Mouse (Mus musculus): ENCODE results near the gene Ccdc88a. TPM values are rescaled to one million over a fixed set of nuclear protein-coding genes. Genes with fewer than 3 reads are reported as not detected.

The Ccdc88a gene
- polyA plus RNA-seq, 1 experiment = 1.3 TPM

DNA sequence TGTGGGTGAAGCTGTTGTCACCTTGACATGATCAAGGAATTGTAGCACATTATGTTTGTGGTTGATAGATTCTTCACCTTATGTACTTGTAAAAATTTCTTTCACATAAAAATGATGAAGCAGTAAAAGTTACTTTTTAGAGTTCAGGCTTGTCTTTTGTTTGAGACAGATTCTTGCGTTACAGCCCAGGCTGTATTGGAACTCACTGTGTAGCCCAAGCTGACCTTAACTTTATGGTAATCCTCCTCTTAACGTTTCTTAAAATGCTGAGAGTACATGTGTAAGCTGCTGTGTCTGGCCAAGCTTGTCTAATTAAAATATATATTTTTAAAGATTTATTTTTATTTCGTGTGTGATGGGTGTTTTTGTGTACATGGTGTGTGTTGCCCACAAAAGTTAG, 11.2 kb downstream of the Ccdc88a start:
- 68% methylated on average over 3 of the region's 3 CpGs for WGBS
- no peak overlapping the region for H3K4me3 ChIP-seq (ENCODE audit: insufficient read depth, low read depth, low read length)
- no peak for DNase-seq
- no peak overlapping the region for H3K27ac ChIP-seq (ENCODE audit: insufficient read depth, low read depth, low read length)
- no peaks in the 10 kb centered on the region for H3K27me3 ChIP-seq (replicated peaks; ENCODE audit: control insufficient read depth, insufficient read depth, low read length)
- no peaks in the 10 kb centered on the region for H3K36me3 ChIP-seq (ENCODE audit: control insufficient read depth, insufficient read depth, low read length)
- TF ChIP-seq POLR2A (IDR thresholded peaks at IDR 0.05; ENCODE audit: low read depth, low read length) (no peak), CTCF (conservative IDR thresholded peaks at IDR 0.05; ENCODE audit: insufficient read depth, insufficient read length, low read depth, low read length) (no peak)
- no peaks in the 10 kb centered on the region for H3K4me1 ChIP-seq (ENCODE audit: control insufficient read depth, insufficient read depth, low read length)

DNA sequence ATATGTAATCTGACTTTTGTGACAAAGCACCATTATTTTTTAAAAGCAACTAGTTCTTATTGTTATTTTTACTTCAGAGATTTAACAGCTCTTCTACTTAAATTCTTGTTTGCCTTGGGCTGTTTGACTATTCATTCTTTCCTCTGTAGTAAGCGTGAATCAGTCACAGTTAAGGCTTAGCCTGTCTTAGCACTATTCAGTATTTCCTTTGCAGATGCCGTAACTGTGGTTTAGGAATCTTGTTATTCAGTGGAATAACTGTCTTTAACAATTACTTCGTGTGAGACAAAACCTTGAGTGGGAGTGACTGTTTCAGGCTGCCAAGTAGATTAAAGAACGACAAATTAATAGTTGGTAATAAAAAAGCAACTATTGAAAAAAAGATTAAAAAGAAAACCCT, 16.5 kb downstream of the Ccdc88a start:
- no peak overlapping the region for H3K4me3 ChIP-seq (ENCODE audit: insufficient read depth, low read depth, low read length)
- WGBS = 53% methylated on average over 4 of the region's 4 CpGs
- no peaks in the 10 kb centered on the region for H3K36me3 ChIP-seq (ENCODE audit: control insufficient read depth, insufficient read depth, low read length)
- no peak for TF ChIP-seq CTCF (conservative IDR thresholded peaks at IDR 0.05; ENCODE audit: insufficient read depth, insufficient read length, low read depth, low read length)
- no peak for TF ChIP-seq POLR2A (IDR thresholded peaks at IDR 0.05; ENCODE audit: low read depth, low read length)
- no peaks in the 10 kb centered on the region for H3K27me3 ChIP-seq (replicated peaks; ENCODE audit: control insufficient read depth, insufficient read depth, low read length)
- H3K4me1 ChIP-seq (ENCODE audit: control insufficient read depth, insufficient read depth, low read length) = peaks cover 4% of the 10 kb centered on the region; the same call in 1 of the 2 replicates
- DNase-seq = no peak
- H3K27ac ChIP-seq (ENCODE audit: insufficient read depth, low read depth, low read length) = no peak overlapping the region

DNA sequence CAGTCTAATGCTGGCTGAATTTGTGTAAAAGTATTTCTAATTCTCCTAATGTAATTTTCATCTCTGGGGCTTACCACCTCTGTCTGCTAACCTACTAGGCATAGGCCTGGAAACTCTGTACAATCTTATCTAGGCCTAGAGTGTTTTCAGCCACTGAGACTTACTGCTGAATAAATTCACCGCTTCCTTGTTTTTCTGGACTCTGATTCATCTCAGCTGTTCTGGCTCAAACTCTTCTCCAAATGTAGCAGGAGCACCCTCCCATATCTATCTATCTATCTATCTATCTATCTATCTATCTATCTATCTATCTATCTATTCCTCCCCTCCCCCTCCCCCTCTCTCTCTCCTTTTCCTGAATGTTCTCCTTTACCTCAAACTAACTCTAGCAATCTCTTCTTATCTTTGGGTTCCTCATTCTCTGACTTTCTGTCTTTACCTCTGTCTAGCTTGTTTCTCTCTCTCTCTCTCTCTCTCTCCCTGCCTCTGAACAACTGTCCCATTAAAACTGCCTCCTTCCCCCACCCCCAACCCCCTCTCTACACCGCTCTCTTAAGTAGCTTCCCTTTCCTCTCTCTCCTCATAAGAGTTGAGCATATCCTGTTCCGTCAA, 21.8 kb downstream of the Ccdc88a start:
- no peak overlapping the region for H3K27ac ChIP-seq (ENCODE audit: insufficient read depth, low read depth, low read length)
- peaks cover 4% of the 10 kb centered on the region; the same call in 1 of the 2 replicates for H3K4me1 ChIP-seq (ENCODE audit: control insufficient read depth, insufficient read depth, low read length)
- no peaks in the 10 kb centered on the region for H3K36me3 ChIP-seq (ENCODE audit: control insufficient read depth, insufficient read depth, low read length)
- TF ChIP-seq CTCF (conservative IDR thresholded peaks at IDR 0.05; ENCODE audit: insufficient read depth, insufficient read length, low read depth, low read length) = no peak
- DNase-seq = no peak
- 92% methylated on average over 3 of the region's 3 CpGs for WGBS
- no peaks in the 10 kb centered on the region for H3K27me3 ChIP-seq (replicated peaks; ENCODE audit: control insufficient read depth, insufficient read depth, low read length)
- H3K4me3 ChIP-seq (ENCODE audit: insufficient read depth, low read depth, low read length) = no peak overlapping the region

DNA sequence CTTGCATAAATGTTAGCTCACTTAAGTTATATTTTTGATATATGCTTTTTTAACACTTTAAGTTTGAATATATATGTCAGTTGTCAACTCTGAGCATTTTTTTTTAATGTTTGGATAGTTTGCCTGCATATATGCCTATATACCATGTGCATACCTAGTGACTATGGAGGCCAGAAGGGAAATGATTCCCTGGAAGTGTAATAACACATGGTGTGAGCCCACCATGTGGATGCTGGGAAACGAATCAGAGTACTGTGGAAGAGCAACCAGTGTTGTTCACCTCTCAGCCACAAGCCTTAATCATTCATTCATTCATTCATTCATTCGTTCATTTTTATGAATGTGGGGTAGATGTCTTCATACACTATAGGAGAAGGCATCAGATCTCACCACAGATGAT, 26.9 kb downstream of the Ccdc88a start:
- WGBS = 93% methylated on average over 2 of the region's 2 CpGs
- Histone ChIP-seq H3K27ac (ENCODE audit: insufficient read depth, low read depth, low read length) (no peak overlapping the region), H3K4me1 (ENCODE audit: control insufficient read depth, insufficient read depth, low read length) (no peaks in the 10 kb centered on the region), H3K36me3 (ENCODE audit: control insufficient read depth, insufficient read depth, low read length) (no peaks in the 10 kb centered on the region), H3K4me3 (ENCODE audit: insufficient read depth, low read depth, low read length) (no peak overlapping the region), H3K27me3 (replicated peaks; ENCODE audit: control insufficient read depth, insufficient read depth, low read length) (no peaks in the 10 kb centered on the region)
- DNase-seq = no peak
- TF ChIP-seq POLR2A (IDR thresholded peaks at IDR 0.05; ENCODE audit: low read depth, low read length) (no peak), CTCF (conservative IDR thresholded peaks at IDR 0.05; ENCODE audit: insufficient read depth, insufficient read length, low read depth, low read length) (no peak)

DNA sequence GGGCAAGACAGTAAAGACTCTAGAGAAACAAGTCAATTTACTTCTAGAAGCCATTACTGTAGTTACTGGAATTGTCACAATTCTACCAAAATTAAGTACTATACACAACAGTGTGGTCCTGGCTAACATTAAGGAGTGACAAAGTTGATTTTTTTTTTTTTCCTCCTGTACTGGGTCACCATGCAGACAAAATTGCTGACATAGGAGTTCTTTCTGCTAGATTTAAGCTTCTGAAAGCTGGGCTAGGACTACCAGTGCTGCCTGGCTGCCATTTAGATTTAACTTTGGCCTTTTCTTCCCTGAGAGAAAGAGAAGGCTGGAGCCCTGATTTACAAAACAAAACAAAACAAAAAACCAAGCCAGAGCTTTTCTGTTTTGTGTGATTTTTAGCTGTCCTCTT, 32.8 kb downstream of the Ccdc88a start:
- no peak for TF ChIP-seq CTCF (conservative IDR thresholded peaks at IDR 0.05; ENCODE audit: insufficient read depth, insufficient read length, low read depth, low read length)
- Histone ChIP-seq H3K27ac (ENCODE audit: insufficient read depth, low read depth, low read length) (no peak overlapping the region), H3K27me3 (replicated peaks; ENCODE audit: control insufficient read depth, insufficient read depth, low read length) (no peaks in the 10 kb centered on the region), H3K4me3 (ENCODE audit: insufficient read depth, low read depth, low read length) (no peak overlapping the region), H3K36me3 (ENCODE audit: control insufficient read depth, insufficient read depth, low read length) (no peaks in the 10 kb centered on the region), H3K4me1 (ENCODE audit: control insufficient read depth, insufficient read depth, low read length) (no peaks in the 10 kb centered on the region)
- DNase-seq = no peak

DNA sequence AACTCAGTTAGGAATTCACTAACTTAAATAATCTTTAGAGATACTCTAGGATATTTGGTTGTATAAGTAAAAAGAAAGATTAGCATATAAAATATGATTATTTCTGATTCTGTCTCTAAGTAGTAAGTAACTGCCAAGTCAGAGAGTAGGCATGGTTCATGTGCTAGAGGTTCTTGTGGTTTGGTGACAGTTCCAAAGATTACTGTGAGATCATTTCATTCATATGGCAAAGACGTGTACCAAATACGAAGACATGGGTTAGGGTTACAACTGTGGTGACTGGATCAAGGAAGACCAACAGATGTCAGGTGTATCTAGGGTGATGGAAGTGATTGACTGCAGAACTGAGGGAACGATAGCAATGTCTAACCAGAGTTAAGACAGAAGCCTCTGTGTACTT, 50.0 kb downstream of the Ccdc88a start:
- Histone ChIP-seq H3K27ac (ENCODE audit: insufficient read depth, low read depth, low read length) (no peak overlapping the region), H3K36me3 (ENCODE audit: control insufficient read depth, insufficient read depth, low read length) (no peaks in the 10 kb centered on the region), H3K27me3 (replicated peaks; ENCODE audit: control insufficient read depth, insufficient read depth, low read length) (no peaks in the 10 kb centered on the region), H3K4me3 (ENCODE audit: insufficient read depth, low read depth, low read length) (no peak overlapping the region), H3K4me1 (ENCODE audit: control insufficient read depth, insufficient read depth, low read length) (no peaks in the 10 kb centered on the region)
- 94% methylated on average over 3 of the region's 3 CpGs for WGBS
- no peak for DNase-seq
- TF ChIP-seq CTCF (conservative IDR thresholded peaks at IDR 0.05; ENCODE audit: insufficient read depth, insufficient read length, low read depth, low read length) = no peak
- TF ChIP-seq POLR2A (IDR thresholded peaks at IDR 0.05; ENCODE audit: low read depth, low read length) = no peak

DNA sequence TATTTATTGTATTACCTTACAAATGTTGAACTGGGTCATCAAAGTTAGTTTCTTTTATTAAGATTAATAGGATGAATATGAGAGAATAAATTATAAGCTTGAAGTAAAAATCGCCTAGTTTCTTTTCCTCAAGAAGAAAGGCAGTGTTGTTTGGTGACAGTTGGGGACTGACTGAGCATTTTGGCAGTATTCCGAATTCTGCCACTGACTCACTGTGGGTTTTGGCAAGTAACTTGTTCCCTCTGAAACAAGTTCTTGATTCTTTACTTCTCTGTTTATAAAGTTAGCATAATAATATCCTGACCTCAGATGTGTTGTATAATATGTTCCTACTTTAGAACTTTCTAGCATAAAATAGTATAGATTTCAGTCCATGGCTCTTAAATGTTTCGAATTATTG, 55.3 kb downstream of the Ccdc88a start:
- Histone ChIP-seq H3K27ac (ENCODE audit: insufficient read depth, low read depth, low read length) (no peak overlapping the region), H3K4me1 (ENCODE audit: control insufficient read depth, insufficient read depth, low read length) (no peaks in the 10 kb centered on the region), H3K4me3 (ENCODE audit: insufficient read depth, low read depth, low read length) (no peak overlapping the region), H3K36me3 (ENCODE audit: control insufficient read depth, insufficient read depth, low read length) (no peaks in the 10 kb centered on the region), H3K27me3 (replicated peaks; ENCODE audit: control insufficient read depth, insufficient read depth, low read length) (no peaks in the 10 kb centered on the region)
- peak; percentile 6 for DNase-seq
- TF ChIP-seq CTCF (conservative IDR thresholded peaks at IDR 0.05; ENCODE audit: insufficient read depth, insufficient read length, low read depth, low read length) (no peak), POLR2A (IDR thresholded peaks at IDR 0.05; ENCODE audit: low read depth, low read length) (no peak)
- 79% methylated on average over 3 of the region's 3 CpGs for WGBS

DNA sequence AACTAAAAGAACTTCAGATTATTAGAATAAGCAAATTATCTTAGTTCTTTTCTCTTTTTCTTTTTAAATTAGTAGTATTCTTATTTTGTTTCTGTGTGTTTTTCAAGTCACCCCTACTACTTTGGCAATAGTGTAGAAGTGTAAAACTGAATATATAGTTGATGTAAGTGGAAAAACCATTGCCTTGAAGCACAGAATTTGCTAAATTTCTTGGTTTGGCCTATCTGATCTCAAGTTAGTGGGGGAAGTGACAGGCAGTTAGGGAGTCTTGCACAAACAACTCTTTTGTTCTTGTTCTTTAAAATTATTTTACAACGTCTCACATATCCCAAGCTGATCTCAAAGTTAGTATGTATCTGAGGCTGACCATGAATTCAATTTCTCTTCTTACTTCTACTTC, 57.6 kb downstream of the Ccdc88a start:
- DNase-seq = no peak
- 84% methylated on average over 1 of the region's 1 CpGs for WGBS

More for the DNA sequence above, 57.6 kb downstream of the Ccdc88a start:
- Histone ChIP-seq H3K4me1 (ENCODE audit: control insufficient read depth, insufficient read depth, low read length) (no peaks in the 10 kb centered on the region), H3K36me3 (ENCODE audit: control insufficient read depth, insufficient read depth, low read length) (no peaks in the 10 kb centered on the region), H3K27ac (ENCODE audit: insufficient read depth, low read depth, low read length) (no peak overlapping the region), H3K27me3 (replicated peaks; ENCODE audit: control insufficient read depth, insufficient read depth, low read length) (no peaks in the 10 kb centered on the region), H3K4me3 (ENCODE audit: insufficient read depth, low read depth, low read length) (no peak overlapping the region)
- no peak for TF ChIP-seq POLR2A (IDR thresholded peaks at IDR 0.05; ENCODE audit: low read depth, low read length)
- TF ChIP-seq CTCF (conservative IDR thresholded peaks at IDR 0.05; ENCODE audit: insufficient read depth, insufficient read length, low read depth, low read length) = no peak

Data from kidney, adult 2 months (tissue).